Comparison of ENCODE assay signal across 9 mouse cellular contexts in genomic region chr13:113337223-113337858, GRCm38 (mm10). TPM values are rescaled to one million over a fixed set of nuclear protein-coding genes. Genes with fewer than 3 reads are reported as not detected.
DNase-seq lines count a peak whose midpoint lies in the region; ATAC-seq and TF ChIP-seq lines count a peak whose summit lies in the region.
"Had no signal": no experiment of that assay in that cellular context is flagged by ENCODE, and none has a peak within 500 bp of the region (broad histone marks: within the 10 kb centered on the region; RNA-seq: fewer than 3 reads in every experiment).

No protein-coding gene starts in this region.

- ATAC-seq in CD4-positive, CD25-positive, alpha-beta regulatory T cell, adult 4 months, result peak; percentile 66
- ATAC-seq in liver, postnatal 0 days, result no peak
- ATAC-seq in monocyte, adult 5-6 weeks (replicated peaks; ENCODE audit: insufficient number of reproducible peaks, low FRiP score, low TSS enrichment, poor library complexity, severe bottlenecking), result no peak

- H3K9ac ChIP-seq in liver, postnatal 0 days (replicated peaks), result no peak overlapping the region
- H3K9ac ChIP-seq: embryonic facial prominence, embryonic 12.5 days had no signal

- H3K4me2 ChIP-seq in liver, postnatal 0 days (ENCODE audit: low read depth, low read length), result no peak overlapping the region
- H3K4me2 ChIP-seq: embryonic facial prominence, embryonic 12.5 days had no signal

- H3K9me3 ChIP-seq in liver, postnatal 0 days (ENCODE audit: low read length), result no peaks in the 10 kb centered on the region
- H3K9me3 ChIP-seq: embryonic facial prominence, embryonic 12.5 days had no signal

- H3K36me3 ChIP-seq in liver, postnatal 0 days (replicated peaks; ENCODE audit: insufficient read depth, low read length), result no peaks in the 10 kb centered on the region
- H3K36me3 ChIP-seq: embryonic facial prominence, embryonic 12.5 days had no signal

- H3K27me3 ChIP-seq in liver, postnatal 0 days (ENCODE audit: insufficient read depth, low read length), result no peaks in the 10 kb centered on the region
- H3K27me3 ChIP-seq: embryonic facial prominence, embryonic 12.5 days had no signal

- no peak overlapping the region for H3K27ac ChIP-seq in liver, postnatal 0 days (ENCODE audit: low read depth)
- H3K27ac ChIP-seq: embryonic facial prominence, embryonic 12.5 days had no signal

- no peak overlapping the region for H3K4me3 ChIP-seq in liver, postnatal 0 days (ENCODE audit: low read depth, low read length)
- H3K4me3 ChIP-seq: embryonic facial prominence, embryonic 12.5 days had no signal

- TF ChIP-seq EP300 in liver, postnatal 0 days (IDR thresholded peaks at IDR 0.05; ENCODE audit: low read depth), result no peak

- DNase-seq in 3134 (ENCODE audit: extremely low read depth, insufficient read length, low spot score), result peak; percentile 9
- peak; percentile 63 to 71 for DNase-seq in cerebellum, adult 18-20 months
- DNase-seq in gastrocnemius, postnatal 10 days, result peak; percentile 60
- DNase-seq in kidney, postnatal 14 days, result peak; percentile 72
- DNase-seq in liver, postnatal 0 days, result peak; percentile 53
- DNase-seq in ovary, postnatal 36 days (ENCODE audit: low spot score), result peak; percentile 39

- 54% methylated on average over 6 of the region's 6 CpGs for WGBS in liver, postnatal 0 days (ENCODE audit: insufficient replicate concordance)

- peak; percentile 47 for TF ChIP-seq CTCF in liver, postnatal 0 days (IDR thresholded peaks at IDR 0.05; ENCODE audit: low read depth)

- H3K4me1 ChIP-seq in liver, postnatal 0 days (ENCODE audit: insufficient read depth), result no peaks in the 10 kb centered on the region

RNA-seq across cellular contexts. Expression of gene BC067074, which starts 44.4 kb away (rescaled TPM):
- polyA plus RNA-seq in CD4-positive, CD25-positive, alpha-beta regulatory T cell, adult 4 months (2017; shearing (Covaris generic)), result not detected
- total RNA-seq in gastrocnemius, postnatal 10 days (2021), result 1 to 10 TPM; 6.0 to 9.2 TPM
- 0.06 and 0.09 TPM in 2 replicates for polyA plus RNA-seq in liver, postnatal 0 days (2015; fragmentation: Nextera tagmentation; extraction: Ambion mirVana)
- not detected in 3 replicates for total RNA-seq in monocyte, adult 5-6 weeks (2017)

Comparison
In these comparisons a context has a peak if more than half of its experiments do, and no peak if none do; other contexts are left out.
1. DNase-seq: peak in every context shown above with its lines; median percentile 72 in kidney, postnatal 14 days; 67 in cerebellum, adult 18-20 months; 60 in gastrocnemius, postnatal 10 days; 53 in liver, postnatal 0 days; 39 in ovary, postnatal 36 days; 9 in 3134.